Mouse (Mus musculus) urinary bladder, adult 18-20 months (tissue): Measurements from ENCODE around the gene Arhgap15.

Experiments used
- DNase-seq, 2 experiments: peaks; one replicate each; pipeline ENCODE4 v3.0.0; 2022; ENCODE audit warnings: low spot score in 2 of 2, mixed read lengths in 2 of 2

Arhgap15 gene

DNA sequence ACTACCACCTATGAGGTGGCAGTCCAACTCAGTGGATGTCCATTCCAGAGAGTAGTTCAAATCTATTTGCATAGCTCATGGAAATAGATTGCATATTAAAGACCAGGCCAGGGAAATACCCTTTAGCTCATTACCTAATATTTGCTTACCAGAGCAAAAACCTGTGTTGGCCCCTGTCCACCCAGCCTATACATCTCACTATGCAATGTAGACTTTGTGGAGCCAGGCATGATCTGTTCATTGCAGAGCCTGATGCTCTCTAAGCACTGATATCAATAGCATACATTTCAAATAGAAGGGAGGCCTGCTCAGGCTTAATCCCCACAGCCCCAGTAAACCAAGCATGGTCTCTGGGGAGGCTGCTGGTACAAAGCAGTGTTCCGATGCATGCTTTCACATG, 689.4 kb downstream of the Arhgap15 start:
- no peak for DNase-seq

DNA sequence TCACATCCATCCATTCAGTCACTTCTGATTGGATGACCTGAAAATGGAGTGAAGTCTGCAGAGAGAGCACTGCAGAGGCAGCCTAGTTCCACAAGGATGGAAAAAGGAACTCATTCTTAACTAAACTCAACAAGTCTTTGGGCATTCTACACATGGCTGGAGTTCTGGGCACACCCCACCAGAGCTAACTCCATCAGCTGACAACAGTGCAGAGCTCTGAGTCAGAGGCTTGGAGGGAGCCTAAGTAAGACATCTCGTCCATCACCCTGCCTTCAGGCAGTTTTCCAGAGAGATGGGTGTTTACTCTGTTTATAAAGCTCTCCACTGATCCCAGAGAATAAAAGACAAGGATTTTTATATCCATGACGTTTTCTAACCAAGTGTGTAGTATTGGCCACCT, 696.3 kb downstream of the Arhgap15 start:
- no peak for DNase-seq
